Mouse (Mus musculus): ENCODE data around the gene Wee1. TPM values are rescaled to one million over a fixed set of nuclear protein-coding genes. Genes with fewer than 3 reads are reported as not detected.
"Not testable (repeated sequence)": the region's sequence is repeated elsewhere in the genome, so short reads cannot be mapped to it uniquely, and the experiment has no call there.

Wee1 gene
- polyA plus RNA-seq, 1 experiment, result 4.1 TPM

- TF ChIP-seq FLI1 (IDR thresholded peaks at IDR 0.05; ENCODE audit: low read length) (no peak), GATA1 (IDR thresholded peaks at IDR 0.05; ENCODE audit: borderline replicate concordance, low read length) (no peak)
- H3K9me3 ChIP-seq, result no peaks in the 10 kb centered on the region
These were observed 34.9 kb downstream of the Wee1 start for GRCm38 (mm10) chr7:110156712-110157260.

GRCm38 (mm10) chr7:110157261-110157910, 35.5 kb downstream of the Wee1 start:
- H3K9me3 ChIP-seq, result no peaks in the 10 kb centered on the region
- peak overlapping the region; percentile 34 for H3K4me3 ChIP-seq (replicated peaks)
- no peak for TF ChIP-seq GATA1 (IDR thresholded peaks at IDR 0.05; ENCODE audit: borderline replicate concordance, low read length)
- no peak for TF ChIP-seq FLI1 (IDR thresholded peaks at IDR 0.05; ENCODE audit: low read length)
- H3K36me3 ChIP-seq (replicated peaks; ENCODE audit: low read length), result no peaks in the 10 kb centered on the region
- H3K27me3 ChIP-seq (replicated peaks), result peaks cover 5% of the 10 kb centered on the region
- H3K4me1 ChIP-seq, result peaks cover 31% of the 10 kb centered on the region

More at GRCm38 (mm10) chr7:110156712-110157260, 34.9 kb downstream of the Wee1 start:
- Histone ChIP-seq H3K4me3 (replicated peaks) (peak overlapping the region; percentile 19), H3K27me3 (replicated peaks) (peaks cover 5% of the 10 kb centered on the region), H3K36me3 (replicated peaks; ENCODE audit: low read length) (no peaks in the 10 kb centered on the region), H3K4me1 (peaks cover 30% of the 10 kb centered on the region)

GRCm38 (mm10) chr7:110158073-110158472, 36.2 kb downstream of the Wee1 start:
- TF ChIP-seq GATA1 (IDR thresholded peaks at IDR 0.05; ENCODE audit: borderline replicate concordance, low read length) (no peak), FLI1 (IDR thresholded peaks at IDR 0.05; ENCODE audit: low read length) (no peak)
- H3K9me3 ChIP-seq, result no peaks in the 10 kb centered on the region
- H3K36me3 ChIP-seq (replicated peaks; ENCODE audit: low read length), result no peaks in the 10 kb centered on the region
- peaks cover 38% of the 10 kb centered on the region for H3K4me1 ChIP-seq
- peaks cover 1% of the 10 kb centered on the region for H3K27me3 ChIP-seq (replicated peaks)
- no peak overlapping the region for H3K4me3 ChIP-seq (replicated peaks)

GRCm38 (mm10) chr7:110160109-110160508, 38.3 kb downstream of the Wee1 start:
- H3K4me1 ChIP-seq, result peaks cover 53% of the 10 kb centered on the region
- H3K27me3 ChIP-seq (replicated peaks); H3K4me3 ChIP-seq (replicated peaks); H3K36me3 ChIP-seq (replicated peaks; ENCODE audit: low read length); H3K9me3 ChIP-seq: not testable (repeated sequence)

- no peak for TF ChIP-seq GATA1 (IDR thresholded peaks at IDR 0.05; ENCODE audit: borderline replicate concordance, low read length)
- no peak for TF ChIP-seq FLI1 (IDR thresholded peaks at IDR 0.05; ENCODE audit: low read length)
- H3K36me3 ChIP-seq (replicated peaks; ENCODE audit: low read length), result no peaks in the 10 kb centered on the region
- no peak overlapping the region for H3K4me3 ChIP-seq (replicated peaks)
- H3K4me1 ChIP-seq, result peaks cover 54% of the 10 kb centered on the region
- H3K9me3 ChIP-seq, result no peaks in the 10 kb centered on the region
- no peaks in the 10 kb centered on the region for H3K27me3 ChIP-seq (replicated peaks)
These were observed 38.8 kb downstream of the Wee1 start for GRCm38 (mm10) chr7:110160601-110161000.

GRCm38 (mm10) chr7:110163024-110163423, 41.2 kb downstream of the Wee1 start:
- H3K4me1 ChIP-seq, result peaks cover 34% of the 10 kb centered on the region
- H3K27me3 ChIP-seq (replicated peaks), result no peaks in the 10 kb centered on the region
- no peaks in the 10 kb centered on the region for H3K9me3 ChIP-seq
- TF ChIP-seq GATA1 (IDR thresholded peaks at IDR 0.05; ENCODE audit: borderline replicate concordance, low read length), result no peak
- H3K4me3 ChIP-seq (replicated peaks), result peak overlapping the region; percentile 11
- H3K36me3 ChIP-seq (replicated peaks; ENCODE audit: low read length), result no peaks in the 10 kb centered on the region

- H3K4me3 ChIP-seq (replicated peaks), result peak overlapping the region; percentile 92
- H3K4me1 ChIP-seq, result peaks cover 30% of the 10 kb centered on the region
- peak; percentile 40; the same call in 1 of the 3 replicates for TF ChIP-seq GATA1 (IDR thresholded peaks at IDR 0.05; ENCODE audit: borderline replicate concordance, low read length)
- TF ChIP-seq FLI1 (IDR thresholded peaks at IDR 0.05; ENCODE audit: low read length), result no peak
- peaks cover 2% of the 10 kb centered on the region for H3K27me3 ChIP-seq (replicated peaks)
- no peaks in the 10 kb centered on the region for H3K36me3 ChIP-seq (replicated peaks; ENCODE audit: low read length)
- no peaks in the 10 kb centered on the region for H3K9me3 ChIP-seq
These were observed 42.3 kb downstream of the Wee1 start for GRCm38 (mm10) chr7:110164103-110164681.

GRCm38 (mm10) chr7:110164712-110165122, 42.9 kb downstream of the Wee1 start:
- peaks cover 2% of the 10 kb centered on the region for H3K27me3 ChIP-seq (replicated peaks)

GRCm38 (mm10) chr7:110166233-110166632, 44.4 kb downstream of the Wee1 start:
- TF ChIP-seq FLI1 (IDR thresholded peaks at IDR 0.05; ENCODE audit: low read length) (no peak), GATA1 (IDR thresholded peaks at IDR 0.05; ENCODE audit: borderline replicate concordance, low read length) (no peak)
- no peaks in the 10 kb centered on the region for H3K36me3 ChIP-seq (replicated peaks; ENCODE audit: low read length)
- H3K27me3 ChIP-seq (replicated peaks), result peaks cover 2% of the 10 kb centered on the region
- H3K4me3 ChIP-seq (replicated peaks), result no peak overlapping the region
- peaks cover 30% of the 10 kb centered on the region for H3K4me1 ChIP-seq
- no peaks in the 10 kb centered on the region for H3K9me3 ChIP-seq

More at GRCm38 (mm10) chr7:110164712-110165122, 42.9 kb downstream of the Wee1 start:
- H3K4me3 ChIP-seq (replicated peaks), result peak overlapping the region; percentile 92
- H3K4me1 ChIP-seq, result peaks cover 30% of the 10 kb centered on the region
- no peaks in the 10 kb centered on the region for H3K36me3 ChIP-seq (replicated peaks; ENCODE audit: low read length)
- TF ChIP-seq GATA1 (IDR thresholded peaks at IDR 0.05; ENCODE audit: borderline replicate concordance, low read length) (no peak), FLI1 (IDR thresholded peaks at IDR 0.05; ENCODE audit: low read length) (no peak)
- no peaks in the 10 kb centered on the region for H3K9me3 ChIP-seq

GRCm38 (mm10) chr7:110179208-110179607, 57.4 kb downstream of the Wee1 start:
- Histone ChIP-seq H3K4me1 (no peaks in the 10 kb centered on the region), H3K4me3 (replicated peaks) (no peak overlapping the region), H3K27me3 (replicated peaks) (no peaks in the 10 kb centered on the region), H3K36me3 (replicated peaks; ENCODE audit: low read length) (no peaks in the 10 kb centered on the region), H3K9me3 (peaks cover 4% of the 10 kb centered on the region)
- no peak for TF ChIP-seq FLI1 (IDR thresholded peaks at IDR 0.05; ENCODE audit: low read length)
- no peak for TF ChIP-seq GATA1 (IDR thresholded peaks at IDR 0.05; ENCODE audit: borderline replicate concordance, low read length)

Data from megakaryocyte, embryonic 14.5 days (primary cell).